Mouse (Mus musculus): Measurements from ENCODE around the gene Slc30a5.
"Not testable (repeated sequence)": the region's sequence is repeated elsewhere in the genome, so short reads cannot be mapped to it uniquely, and the experiment has no call there.

Gene Slc30a5

GRCm38 (mm10) chr13:100832741-100833639, at the start of gene Slc30a5:
Gene Slc30a5 (minus strand): TSS chr13:100833427.
- DNase-seq (ENCODE audit: low spot score in 2 of 2), result peak; percentile 99

GRCm38 (mm10) chr13:100881944-100882343, 48.7 kb upstream of the Slc30a5 start:
- DNase-seq (ENCODE audit: low spot score in 2 of 2), result no peak

- DNase-seq (ENCODE audit: low spot score in 2 of 2), result no peak
Observed at GRCm38 (mm10) chr13:100879806-100880205, 46.6 kb upstream of the Slc30a5 start.

- DNase-seq (ENCODE audit: low spot score in 2 of 2), result no peak
Observed at GRCm38 (mm10) chr13:100879326-100879725, 46.1 kb upstream of the Slc30a5 start.

GRCm38 (mm10) chr13:100878264-100878663, 45.0 kb upstream of the Slc30a5 start:
- no peak for DNase-seq (ENCODE audit: low spot score in 2 of 2)

- DNase-seq (ENCODE audit: low spot score in 2 of 2), result no peak
Observed at GRCm38 (mm10) chr13:100877703-100878102, 44.5 kb upstream of the Slc30a5 start.

- DNase-seq (ENCODE audit: low spot score in 2 of 2), result no peak
Observed at GRCm38 (mm10) chr13:100875103-100875502, 41.9 kb upstream of the Slc30a5 start.

- DNase-seq (ENCODE audit: low spot score in 2 of 2), result no peak
Observed at GRCm38 (mm10) chr13:100874588-100874987, 41.4 kb upstream of the Slc30a5 start.

GRCm38 (mm10) chr13:100873530-100873929, 40.3 kb upstream of the Slc30a5 start:
- DNase-seq (ENCODE audit: low spot score in 2 of 2), result no peak

- DNase-seq (ENCODE audit: low spot score in 2 of 2), result no peak
Observed at GRCm38 (mm10) chr13:100871445-100872171, 38.4 kb upstream of the Slc30a5 start.

- DNase-seq (ENCODE audit: low spot score in 2 of 2), result no peak
Observed at GRCm38 (mm10) chr13:100869813-100870212, 36.6 kb upstream of the Slc30a5 start.

- DNase-seq (ENCODE audit: low spot score in 2 of 2), result no peak
Observed at GRCm38 (mm10) chr13:100866311-100866710, 33.1 kb upstream of the Slc30a5 start.

GRCm38 (mm10) chr13:100865744-100866143, 32.5 kb upstream of the Slc30a5 start:
- DNase-seq (ENCODE audit: low spot score in 2 of 2), result no peak

- DNase-seq (ENCODE audit: low spot score in 2 of 2), result not testable (repeated sequence)
Observed at GRCm38 (mm10) chr13:100863914-100864313, 30.7 kb upstream of the Slc30a5 start.

- no peak for DNase-seq (ENCODE audit: low spot score in 2 of 2)
Observed at GRCm38 (mm10) chr13:100859117-100859516, 25.9 kb upstream of the Slc30a5 start.

GRCm38 (mm10) chr13:100854174-100854573, 20.9 kb upstream of the Slc30a5 start:
- no peak for DNase-seq (ENCODE audit: low spot score in 2 of 2)

GRCm38 (mm10) chr13:100853120-100853519, 19.9 kb upstream of the Slc30a5 start:
- DNase-seq (ENCODE audit: low spot score in 2 of 2), result no peak

GRCm38 (mm10) chr13:100849137-100849536, 15.9 kb upstream of the Slc30a5 start:
- DNase-seq (ENCODE audit: low spot score in 2 of 2), result no peak

- peak in 1 of 2 experiments; percentile 45 for DNase-seq (ENCODE audit: low spot score in 2 of 2)
Observed at GRCm38 (mm10) chr13:100846891-100847579, 13.8 kb upstream of the Slc30a5 start.

GRCm38 (mm10) chr13:100846254-100846653, 13.0 kb upstream of the Slc30a5 start:
- no peak for DNase-seq (ENCODE audit: low spot score in 2 of 2)

GRCm38 (mm10) chr13:100843944-100844343, 10.7 kb upstream of the Slc30a5 start:
- no peak for DNase-seq (ENCODE audit: low spot score in 2 of 2)
